Mouse (Mus musculus): Measurements from ENCODE around the gene Sult6b1.
A peak's percentile ranks its signal among the peaks of the same experiment; 100 is the strongest.

Sult6b1 gene

GRCm38 (mm10) chr17:78906892-78907291 lies at the start of gene Sult6b1:
Gene Sult6b1 (minus strand): TSS chr17:78906992.
- no peak for DNase-seq

- DNase-seq, result no peak
These were observed 46.4 kb upstream of the Sult6b1 start for GRCm38 (mm10) chr17:78953240-78953639.

GRCm38 (mm10) chr17:78952070-78952469 lies 45.3 kb upstream of the Sult6b1 start:
- DNase-seq, result no peak

- no peak for DNase-seq
These were observed 44.4 kb upstream of the Sult6b1 start for GRCm38 (mm10) chr17:78951225-78951624.

- DNase-seq, result no peak
These were observed 35.8 kb upstream of the Sult6b1 start for GRCm38 (mm10) chr17:78942579-78942978.

- no peak for DNase-seq
These were observed 32.1 kb upstream of the Sult6b1 start for GRCm38 (mm10) chr17:78938927-78939326.

- DNase-seq, result no peak
These were observed 30.5 kb upstream of the Sult6b1 start for GRCm38 (mm10) chr17:78937229-78937853.

- peak; percentile 97 for DNase-seq
These were observed 29.9 kb upstream of the Sult6b1 start, which contains the start of the genes Cebpz and Ndufaf7 for GRCm38 (mm10) chr17:78936466-78937228. Gene Cebpz (minus strand): TSS chr17:78937066. Gene Ndufaf7 (plus strand): TSS chr17:78937136.

GRCm38 (mm10) chr17:78935857-78936256 lies 29.1 kb upstream of the Sult6b1 start:
- DNase-seq, result no peak

- no peak for DNase-seq
These were observed 10.9 kb upstream of the Sult6b1 start for GRCm38 (mm10) chr17:78917696-78918095.

GRCm38 (mm10) chr17:78916899-78917298 lies 10.1 kb upstream of the Sult6b1 start:
- no peak for DNase-seq

- DNase-seq, result peak; percentile 93
These were observed 9.6 kb upstream of the Sult6b1 start, which contains the start of gene Cebpzos for GRCm38 (mm10) chr17:78916369-78916813. Gene Cebpzos (plus strand): TSS chr17:78916500.

GRCm38 (mm10) chr17:78915772-78916171 lies 9.0 kb upstream of the Sult6b1 start:
- DNase-seq, result no peak

- DNase-seq, result no peak
These were observed 7.1 kb upstream of the Sult6b1 start for GRCm38 (mm10) chr17:78913921-78914320.

GRCm38 (mm10) chr17:78912861-78913281 lies 6.1 kb upstream of the Sult6b1 start:
- peak; percentile 43 for DNase-seq

- no peak for DNase-seq
These were observed 2.6 kb upstream of the Sult6b1 start for GRCm38 (mm10) chr17:78909374-78909773.

- no peak for DNase-seq
These were observed 3.6 kb downstream of the Sult6b1 start for GRCm38 (mm10) chr17:78903158-78903557.

- DNase-seq, result peak; percentile 35
These were observed 11.4 kb downstream of the Sult6b1 start for GRCm38 (mm10) chr17:78895394-78895793.

GRCm38 (mm10) chr17:78894991-78895390 lies 11.8 kb downstream of the Sult6b1 start:
- DNase-seq, result no peak

GRCm38 (mm10) chr17:78891020-78891419 lies 15.8 kb downstream of the Sult6b1 start:
- DNase-seq, result no peak

GRCm38 (mm10) chr17:78889184-78889583 lies 17.6 kb downstream of the Sult6b1 start:
- DNase-seq, result no peak

- no peak for DNase-seq
These were observed 18.2 kb downstream of the Sult6b1 start for GRCm38 (mm10) chr17:78888554-78888953.

- no peak for DNase-seq
These were observed 21.3 kb downstream of the Sult6b1 start for GRCm38 (mm10) chr17:78885286-78886065.

Measured in thymus, postnatal 14 days (tissue).